Mouse (Mus musculus): ENCODE measurements at regions not wholly inside any gene's neighbourhood (a gene's known extent, or its start where the extent isn't known, plus 50 kb on each side); places are given as distances from the start of the nearest gene placed in this dataset.

GRCm38 (mm10) chr17:83960158-83960557 is 112.4 kb upstream of the Haao start:
- no peak for TF ChIP-seq CTCF (IDR thresholded peaks at IDR 0.05; ENCODE audit: borderline replicate concordance, insufficient read depth, low read depth, low read length)
- no peak for TF ChIP-seq POLR2A (IDR thresholded peaks at IDR 0.05; ENCODE audit: borderline replicate concordance, insufficient read depth, low read length)

Data from cerebellum, adult 2 months (tissue).